Mouse (Mus musculus): ENCODE measurements around the gene Eya2.
"Not testable (repeated sequence)": the region's sequence is repeated elsewhere in the genome, so short reads cannot be mapped to it uniquely, and the experiment has no call there.

The Eya2 gene

GRCm38 (mm10) chr2:165769375-165769948 is 174.6 kb downstream of the Eya2 start:
- in situ Hi-C loops (cut with MboI, MseI): no loop called here

GRCm38 (mm10) chr2:165778927-165779326 is 184.1 kb downstream of the Eya2 start:
- in situ Hi-C loops (cut with MboI, MseI): no loop called here

GRCm38 (mm10) chr2:165782324-165782723 is 187.5 kb downstream of the Eya2 start:
- in situ Hi-C loops (cut with MboI, MseI): no loop called here

GRCm38 (mm10) chr2:165785312-165786036 is 190.6 kb downstream of the Eya2 start:
- in situ Hi-C loops (cut with MboI, MseI): no loop called here

GRCm38 (mm10) chr2:165786467-165786866 is 191.6 kb downstream of the Eya2 start:
- in situ Hi-C loops (cut with MboI, MseI): no loop called here

GRCm38 (mm10) chr2:165788005-165788404 is 193.2 kb downstream of the Eya2 start:
- in situ Hi-C loops (cut with MboI, MseI): no loop called here

- in situ Hi-C loops (cut with MboI, MseI): no loop called here
These were observed 194.0 kb downstream of the Eya2 start for GRCm38 (mm10) chr2:165788796-165789195.

- in situ Hi-C loops (cut with MboI, MseI): no loop called here
These were observed 194.8 kb downstream of the Eya2 start for GRCm38 (mm10) chr2:165789667-165790066.

GRCm38 (mm10) chr2:165791026-165791425 is 196.2 kb downstream of the Eya2 start:
- in situ Hi-C loops (cut with MboI, MseI): no loop called here

- in situ Hi-C loops (cut with MboI, MseI): no loop called here
These were observed 196.8 kb downstream of the Eya2 start for GRCm38 (mm10) chr2:165791657-165792056.

- in situ Hi-C loops (cut with MboI, MseI): no loop called here
These were observed 197.8 kb downstream of the Eya2 start for GRCm38 (mm10) chr2:165792431-165793282.

- in situ Hi-C loops (cut with MboI, MseI): no loop called here
These were observed 198.4 kb downstream of the Eya2 start for GRCm38 (mm10) chr2:165793283-165793638.

- in situ Hi-C loops (cut with MboI, MseI): no loop called here
These were observed 203.0 kb downstream of the Eya2 start for GRCm38 (mm10) chr2:165797876-165798275.

- in situ Hi-C loops (cut with MboI, MseI): not testable (repeated sequence)
These were observed 205.3 kb downstream of the Eya2 start for GRCm38 (mm10) chr2:165800174-165800573.

- in situ Hi-C loops (cut with MboI, MseI): no loop called here
These were observed 213.5 kb downstream of the Eya2 start for GRCm38 (mm10) chr2:165808179-165808975.

- in situ Hi-C loops (cut with MboI, MseI): no loop called here
These were observed 214.3 kb downstream of the Eya2 start for GRCm38 (mm10) chr2:165809091-165809490.

GRCm38 (mm10) chr2:165809901-165810477 is 215.2 kb downstream of the Eya2 start:
- in situ Hi-C loops (cut with MboI, MseI): no loop called here

- in situ Hi-C loops (cut with MboI, MseI): no loop called here
These were observed 216.7 kb downstream of the Eya2 start for GRCm38 (mm10) chr2:165811536-165811935.

GRCm38 (mm10) chr2:165812889-165813288 is 218.1 kb downstream of the Eya2 start:
- in situ Hi-C loops (cut with MboI, MseI): no loop called here

- in situ Hi-C loops (cut with MboI, MseI): no loop called here
These were observed 220.5 kb downstream of the Eya2 start for GRCm38 (mm10) chr2:165815103-165815880.

GRCm38 (mm10) chr2:165817437-165817836 is 222.6 kb downstream of the Eya2 start:
- in situ Hi-C loops (cut with MboI, MseI): no loop called here
